Mouse (Mus musculus): ENCODE measurements at regions not wholly inside any gene's neighbourhood (a gene's known extent, or its start where the extent isn't known, plus 50 kb on each side); places are given as distances from the start of the nearest gene placed in this dataset.

DNA sequence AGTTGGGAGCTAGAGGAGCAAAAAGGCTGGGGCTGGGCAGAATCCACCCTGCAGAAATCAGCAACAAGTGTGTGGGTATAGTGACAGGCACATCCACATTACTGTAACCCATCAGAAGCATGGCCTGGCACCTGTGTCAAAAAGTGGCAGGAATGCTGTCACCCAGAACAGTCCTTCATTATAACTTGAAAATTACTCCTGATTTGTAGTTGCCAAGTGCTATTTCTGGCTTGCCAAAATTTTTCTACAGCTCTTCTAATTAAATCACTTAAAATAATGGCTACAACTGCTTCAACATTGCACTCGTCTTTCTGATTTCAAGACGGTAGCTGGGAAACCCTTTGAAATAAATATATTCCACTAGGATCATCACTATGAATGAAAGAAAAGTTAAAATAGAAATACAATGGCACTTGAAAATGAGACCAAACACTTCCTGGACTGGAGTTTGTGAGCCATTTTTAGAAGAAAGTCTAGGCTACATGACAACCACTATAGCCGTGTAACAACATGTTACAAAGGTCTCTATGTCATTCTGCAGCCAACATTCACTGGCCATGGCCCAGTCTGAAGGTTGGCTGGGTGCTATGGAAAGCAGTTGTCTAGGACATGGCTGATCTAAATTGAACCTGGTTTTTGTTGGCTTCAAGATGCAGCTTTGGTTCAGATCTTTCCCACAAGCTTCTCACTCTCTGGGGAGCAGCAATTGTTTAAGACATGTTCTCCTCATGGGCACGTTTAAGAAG, 190.6 kb upstream of the Tapt1 start:
- TF ChIP-seq POLR2A (IDR thresholded peaks at IDR 0.05; ENCODE audit: extremely low read depth, insufficient read depth, low read length) (no peak), CTCF (IDR thresholded peaks at IDR 0.05; ENCODE audit: extremely low read depth, insufficient read depth, low read length) (no peak)
- Histone ChIP-seq H3K4me3 (ENCODE audit: insufficient read depth, low read length) (no peak overlapping the region), H3K27ac (ENCODE audit: insufficient read depth, low read length) (no peak overlapping the region), H3K4me1 (ENCODE audit: control insufficient read depth, insufficient read depth, low read length) (peaks cover 5% of the 10 kb centered on the region)

DNA sequence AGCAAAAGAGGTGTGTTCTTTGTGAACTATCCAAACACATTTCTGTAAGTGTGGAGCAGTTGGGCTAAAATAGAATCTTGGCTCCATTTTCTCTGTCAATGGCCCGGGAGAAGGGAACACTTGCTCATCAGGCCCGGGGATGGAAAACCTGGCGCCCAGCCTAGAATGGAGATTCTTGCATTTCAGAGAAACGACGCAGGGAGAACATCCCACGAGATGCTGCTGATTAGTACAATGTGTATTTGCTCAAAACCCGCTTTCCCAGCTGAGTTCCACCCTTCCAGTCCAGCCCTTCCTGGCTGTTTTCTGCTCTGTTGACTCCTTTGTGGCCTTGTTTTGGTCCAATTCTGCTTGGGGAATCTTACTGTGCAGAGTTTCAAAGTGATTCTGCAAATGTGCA, 188.0 kb upstream of the Tapt1 start:
- peak overlapping the region; percentile 8; the same call in 1 of the 2 replicates for H3K27ac ChIP-seq (ENCODE audit: insufficient read depth, low read length)
- no peak overlapping the region for H3K4me3 ChIP-seq (ENCODE audit: insufficient read depth, low read length)
- TF ChIP-seq CTCF (IDR thresholded peaks at IDR 0.05; ENCODE audit: extremely low read depth, insufficient read depth, low read length) (no peak), POLR2A (IDR thresholded peaks at IDR 0.05; ENCODE audit: extremely low read depth, insufficient read depth, low read length) (no peak)
- H3K4me1 ChIP-seq (ENCODE audit: control insufficient read depth, insufficient read depth, low read length) = peaks cover 5% of the 10 kb centered on the region

DNA sequence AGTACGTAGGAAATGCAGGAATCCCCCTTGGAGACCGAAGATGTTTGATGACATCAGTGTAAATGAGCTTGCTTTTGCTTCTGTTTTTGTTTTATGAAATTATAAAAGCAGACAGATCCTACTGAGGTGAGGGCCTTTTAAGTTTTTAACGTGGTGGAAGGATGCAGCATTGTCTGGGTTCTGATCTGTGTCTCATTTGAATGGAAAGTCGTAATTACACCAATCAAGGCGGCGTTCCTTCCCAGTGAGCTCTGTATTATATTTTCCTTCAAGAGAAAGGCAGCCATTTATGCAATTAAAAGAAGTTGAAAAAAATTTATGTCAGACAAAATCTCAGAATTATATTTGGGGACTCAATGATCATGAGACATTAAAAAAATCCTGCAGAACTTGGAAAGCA, 176.9 kb upstream of the Tapt1 start:
- Histone ChIP-seq H3K4me1 (ENCODE audit: control insufficient read depth, insufficient read depth, low read length) (no peaks in the 10 kb centered on the region), H3K4me3 (ENCODE audit: insufficient read depth, low read length) (no peak overlapping the region), H3K27ac (ENCODE audit: insufficient read depth, low read length) (no peak overlapping the region)
- TF ChIP-seq POLR2A (IDR thresholded peaks at IDR 0.05; ENCODE audit: extremely low read depth, insufficient read depth, low read length) = no peak
- no peak for TF ChIP-seq CTCF (IDR thresholded peaks at IDR 0.05; ENCODE audit: extremely low read depth, insufficient read depth, low read length)

DNA sequence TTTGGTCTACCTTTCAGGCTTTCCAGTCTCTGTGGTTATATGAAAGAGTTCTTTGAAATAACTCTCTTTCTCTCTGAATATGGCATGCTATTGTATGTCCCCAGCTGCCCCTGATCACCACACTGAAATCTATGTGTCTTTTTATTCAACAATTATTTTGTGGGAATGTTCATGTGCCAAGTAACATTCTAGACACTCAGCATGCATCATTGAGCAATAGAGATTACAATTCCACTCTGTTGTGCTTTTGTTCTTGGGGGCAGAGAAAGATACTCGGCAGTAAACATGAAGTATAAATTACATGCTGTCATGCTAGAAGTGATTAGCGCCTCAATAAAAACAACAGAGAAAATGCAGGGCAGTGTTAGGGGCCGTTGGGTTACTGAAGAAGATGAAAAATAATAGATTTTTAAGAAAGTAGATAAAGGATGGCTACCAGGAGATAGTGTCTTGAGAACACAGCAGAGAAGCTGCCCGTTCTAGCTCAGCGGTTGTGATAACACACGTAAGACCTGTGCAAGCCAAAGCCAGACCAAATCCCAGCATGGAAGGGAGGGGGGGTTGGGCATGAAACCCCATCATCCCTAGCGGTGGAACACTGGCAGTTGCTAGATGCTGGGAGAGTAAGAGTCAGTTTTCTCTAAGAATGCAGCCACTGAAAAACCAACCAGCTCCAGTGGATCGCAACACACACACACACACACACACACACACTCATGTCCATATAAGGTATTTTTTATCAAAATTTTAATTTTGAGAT, 174.3 kb upstream of the Tapt1 start:
- no peak overlapping the region for H3K27ac ChIP-seq (ENCODE audit: insufficient read depth, low read length)
- TF ChIP-seq POLR2A (IDR thresholded peaks at IDR 0.05; ENCODE audit: extremely low read depth, insufficient read depth, low read length) = no peak
- no peak for TF ChIP-seq CTCF (IDR thresholded peaks at IDR 0.05; ENCODE audit: extremely low read depth, insufficient read depth, low read length)

DNA sequence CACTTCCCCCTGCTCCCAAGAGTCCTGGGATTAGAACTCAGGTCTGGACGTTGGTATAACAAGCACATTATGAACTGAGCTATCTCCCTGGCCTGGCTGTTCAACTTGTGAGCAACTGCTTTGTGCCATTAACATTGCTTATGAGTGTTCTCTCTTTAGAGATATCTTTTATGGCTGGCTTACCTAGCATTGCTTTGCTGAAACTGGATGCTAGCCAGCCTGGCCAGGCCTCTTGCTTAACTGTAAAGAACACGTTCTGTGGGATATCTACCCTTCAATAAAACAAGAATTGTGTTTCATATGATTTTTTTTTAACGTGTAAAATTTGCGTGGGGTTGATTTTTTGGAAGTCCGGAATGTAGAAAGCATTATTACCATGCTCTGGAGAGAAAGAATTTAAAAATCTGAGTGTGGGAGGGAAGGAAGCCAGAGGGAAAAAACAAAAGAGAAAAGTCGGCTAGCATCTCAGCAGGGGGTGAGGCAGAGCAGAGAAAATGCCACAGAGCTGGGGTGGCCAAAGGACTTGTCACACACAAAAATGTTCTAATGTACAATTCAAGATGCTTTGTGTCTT, 160.9 kb upstream of the Tapt1 start:
- Histone ChIP-seq H3K4me3 (ENCODE audit: insufficient read depth, low read length) (no peak overlapping the region), H3K4me1 (ENCODE audit: control insufficient read depth, insufficient read depth, low read length) (peaks cover 3% of the 10 kb centered on the region), H3K27ac (ENCODE audit: insufficient read depth, low read length) (0 out of 2 replicates have a peak overlapping the region, but pooled peaks have one; percentile 29)
- no peak for TF ChIP-seq CTCF (IDR thresholded peaks at IDR 0.05; ENCODE audit: extremely low read depth, insufficient read depth, low read length)
- TF ChIP-seq POLR2A (IDR thresholded peaks at IDR 0.05; ENCODE audit: extremely low read depth, insufficient read depth, low read length) = no peak

More for the DNA sequence above, 174.3 kb upstream of the Tapt1 start:
- H3K4me3 ChIP-seq (ENCODE audit: insufficient read depth, low read length) = no peak overlapping the region
- H3K4me1 ChIP-seq (ENCODE audit: control insufficient read depth, insufficient read depth, low read length) = no peaks in the 10 kb centered on the region

DNA sequence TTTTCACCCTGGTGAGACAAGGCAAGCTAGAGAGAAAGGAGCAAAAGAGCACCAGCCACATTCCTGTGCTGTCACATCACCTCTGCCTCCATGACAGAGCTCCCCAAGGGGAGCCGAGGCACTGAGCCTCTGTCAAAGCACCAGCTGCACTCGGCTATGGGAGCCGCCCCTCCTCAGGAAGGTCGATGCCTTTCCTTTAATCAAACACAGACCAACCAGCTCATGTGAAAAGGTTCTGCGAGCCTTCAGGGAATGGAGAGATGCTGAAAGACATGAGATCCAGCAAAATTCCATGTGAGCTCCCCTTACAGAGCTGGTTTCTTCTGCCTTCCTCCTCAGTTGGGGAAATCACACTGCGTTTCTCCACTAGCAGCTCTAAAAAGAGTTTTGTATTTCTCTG, 159.8 kb upstream of the Tapt1 start:
- Histone ChIP-seq H3K4me3 (ENCODE audit: insufficient read depth, low read length) (no peak overlapping the region), H3K4me1 (ENCODE audit: control insufficient read depth, insufficient read depth, low read length) (peaks cover 3% of the 10 kb centered on the region), H3K27ac (ENCODE audit: insufficient read depth, low read length) (no peak overlapping the region)
- TF ChIP-seq POLR2A (IDR thresholded peaks at IDR 0.05; ENCODE audit: extremely low read depth, insufficient read depth, low read length) (no peak), CTCF (IDR thresholded peaks at IDR 0.05; ENCODE audit: extremely low read depth, insufficient read depth, low read length) (no peak)

DNA sequence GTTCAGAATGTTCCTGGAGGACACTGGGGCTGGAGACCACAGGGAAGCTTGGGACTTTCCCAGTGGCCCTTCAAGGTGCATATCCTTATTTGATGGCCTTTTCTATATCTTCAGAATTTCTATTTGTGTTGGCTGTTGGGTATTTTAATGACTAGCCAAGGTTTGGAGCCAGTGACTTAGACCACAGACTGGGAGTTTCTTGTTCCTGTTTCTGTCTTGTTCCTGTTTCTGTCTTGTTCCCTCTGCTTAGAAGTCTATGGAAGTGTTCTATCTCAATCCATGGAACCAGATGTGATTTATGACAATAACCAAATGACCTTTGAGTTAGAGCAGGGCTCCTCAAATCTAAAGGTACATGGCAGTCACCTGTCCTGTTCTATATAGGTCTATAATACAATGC, 156.6 kb upstream of the Tapt1 start:
- TF ChIP-seq CTCF (IDR thresholded peaks at IDR 0.05; ENCODE audit: extremely low read depth, insufficient read depth, low read length) = no peak
- TF ChIP-seq POLR2A (IDR thresholded peaks at IDR 0.05; ENCODE audit: extremely low read depth, insufficient read depth, low read length) = no peak
- H3K4me1 ChIP-seq (ENCODE audit: control insufficient read depth, insufficient read depth, low read length) = peaks cover 2% of the 10 kb centered on the region; the same call in 1 of the 2 replicates
- H3K27ac ChIP-seq (ENCODE audit: insufficient read depth, low read length) = no peak overlapping the region
- H3K4me3 ChIP-seq (ENCODE audit: insufficient read depth, low read length) = no peak overlapping the region

DNA sequence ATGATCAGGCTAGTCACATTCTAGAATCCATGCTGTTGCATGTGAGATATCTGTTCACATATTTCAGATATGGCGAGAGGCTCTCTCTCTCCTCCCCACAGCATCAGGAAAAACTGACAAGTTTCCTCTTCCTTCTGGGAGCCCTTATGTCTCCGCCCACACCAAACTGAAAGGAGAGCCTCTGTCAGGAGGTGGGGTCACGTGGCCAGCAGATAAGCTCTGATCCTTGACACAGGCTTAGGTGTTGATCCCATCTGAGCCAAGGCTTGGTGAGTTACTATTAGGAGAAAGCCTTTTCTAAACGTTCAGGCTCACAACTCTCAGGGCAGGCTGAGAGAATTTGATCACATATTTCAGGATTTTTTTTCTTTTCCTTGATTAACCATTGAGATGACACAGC, 143.6 kb upstream of the Tapt1 start:
- no peak overlapping the region for H3K4me3 ChIP-seq (ENCODE audit: insufficient read depth, low read length)

DNA sequence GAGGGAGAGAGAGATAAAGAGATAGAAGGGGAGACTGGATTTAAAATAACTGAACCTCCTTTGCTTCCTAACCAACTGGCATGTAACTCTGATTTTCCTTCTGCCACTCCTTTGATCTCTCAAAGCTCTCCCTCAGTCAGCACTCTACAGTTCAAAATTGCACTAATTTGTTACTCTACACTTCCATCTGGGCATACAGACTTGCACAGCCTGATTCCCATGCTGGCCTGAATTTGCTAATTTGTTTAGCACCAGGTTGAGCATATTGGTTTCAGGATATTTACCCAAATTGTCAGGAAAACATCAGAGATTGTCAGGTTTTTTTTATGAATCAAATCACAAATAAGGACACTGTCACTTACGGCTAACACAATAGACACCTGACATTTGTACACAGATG, 125.9 kb upstream of the Tapt1 start:
- H3K4me3 ChIP-seq (ENCODE audit: insufficient read depth, low read length) = no peak overlapping the region
- TF ChIP-seq POLR2A (IDR thresholded peaks at IDR 0.05; ENCODE audit: extremely low read depth, insufficient read depth, low read length) = no peak
- no peak for TF ChIP-seq CTCF (IDR thresholded peaks at IDR 0.05; ENCODE audit: extremely low read depth, insufficient read depth, low read length)
- no peak overlapping the region for H3K27ac ChIP-seq (ENCODE audit: insufficient read depth, low read length)
- H3K4me1 ChIP-seq (ENCODE audit: control insufficient read depth, insufficient read depth, low read length) = no peaks in the 10 kb centered on the region

More for the DNA sequence above, 143.6 kb upstream of the Tapt1 start:
- Histone ChIP-seq H3K27ac (ENCODE audit: insufficient read depth, low read length) (no peak overlapping the region), H3K4me1 (ENCODE audit: control insufficient read depth, insufficient read depth, low read length) (no peaks in the 10 kb centered on the region)
- no peak for TF ChIP-seq POLR2A (IDR thresholded peaks at IDR 0.05; ENCODE audit: extremely low read depth, insufficient read depth, low read length)

Measured in cortical plate, adult 2 months (tissue).